Mouse (Mus musculus): Measurements from ENCODE around the gene Gm21188.
"Not testable (repeated sequence)": the region's sequence is repeated elsewhere in the genome, so short reads cannot be mapped to it uniquely, and the experiment has no call there.

- not testable (repeated sequence) for TF ChIP-seq CTCF, POLR2A (IDR thresholded peaks at IDR 0.05; ENCODE audit: insufficient read depth, low read depth, low read length)
These were observed 52.8 kb downstream of the Gm21188 start for GRCm38 (mm10) chr13:119999215-119999614.

Data from olfactory bulb, adult 2 months (tissue).